Mouse (Mus musculus): ENCODE measurements around the gene Arhgap36.

Arhgap36 gene

GRCm38 (mm10) chrX:49463442-49463970 lies at the start of gene Arhgap36:
Arhgap36 (plus strand) TSS chrX:49463945.
- DNase-seq (ENCODE audit: low spot score): no peak

DNA sequence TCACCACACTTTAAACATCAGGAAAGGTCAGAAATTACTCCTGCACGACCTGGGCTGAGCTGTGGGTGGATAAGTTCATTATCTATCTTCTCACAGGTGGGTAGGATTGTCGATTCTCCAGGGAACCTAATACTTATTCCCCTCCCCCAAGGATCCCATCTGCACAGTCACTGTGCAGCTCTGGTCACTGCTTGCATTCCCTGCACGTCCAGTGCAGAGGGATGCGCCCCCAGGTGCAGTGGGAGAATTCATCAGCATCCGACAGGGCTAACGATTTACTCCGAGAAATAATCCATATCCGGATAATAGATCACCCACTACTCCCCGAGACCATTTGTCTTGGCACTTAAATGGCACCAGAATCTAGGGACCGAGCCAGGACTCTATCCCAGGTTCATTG lies 6.0 kb upstream of the Arhgap36 start:
- no peak for DNase-seq (ENCODE audit: low spot score)

DNA sequence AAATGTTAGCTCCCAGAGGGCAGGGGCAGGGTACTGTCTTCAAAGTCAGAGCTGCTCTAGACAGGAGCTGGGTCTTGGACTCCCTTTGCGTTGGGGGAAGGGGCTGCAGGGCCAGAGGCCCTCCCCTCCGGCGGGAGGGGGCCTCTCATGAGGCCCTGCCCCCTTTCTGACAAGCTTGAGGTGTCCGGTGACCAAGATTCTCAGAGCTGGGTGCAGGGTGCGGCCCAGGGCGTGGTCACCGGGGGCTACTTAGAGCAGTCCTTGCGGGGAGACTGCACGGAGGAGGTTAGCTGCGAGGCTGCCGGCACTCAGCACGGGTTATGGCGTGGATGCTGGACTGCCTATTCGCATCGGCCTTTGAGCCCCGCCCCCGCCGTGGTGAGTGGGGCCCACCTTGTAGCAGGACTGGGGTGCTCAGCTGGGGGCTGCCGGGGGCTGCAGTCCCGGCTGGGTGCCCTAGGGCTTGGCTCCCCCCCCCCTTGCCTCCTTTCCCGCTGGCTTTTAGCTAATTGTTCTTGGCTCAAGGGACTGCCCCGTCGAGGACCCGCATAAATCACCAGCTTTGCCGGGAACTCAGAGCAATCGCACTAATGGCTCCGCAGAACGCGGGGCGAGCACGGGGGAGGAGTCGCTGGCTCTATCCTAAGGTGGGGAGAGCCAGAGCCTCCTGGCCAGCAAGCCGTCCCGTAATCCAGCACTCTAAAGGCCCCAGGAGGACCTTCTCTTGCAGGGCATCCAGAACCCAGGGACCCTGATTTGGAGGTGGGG lies 6.7 kb downstream of the Arhgap36 start:
- DNase-seq (ENCODE audit: low spot score): no peak

DNA sequence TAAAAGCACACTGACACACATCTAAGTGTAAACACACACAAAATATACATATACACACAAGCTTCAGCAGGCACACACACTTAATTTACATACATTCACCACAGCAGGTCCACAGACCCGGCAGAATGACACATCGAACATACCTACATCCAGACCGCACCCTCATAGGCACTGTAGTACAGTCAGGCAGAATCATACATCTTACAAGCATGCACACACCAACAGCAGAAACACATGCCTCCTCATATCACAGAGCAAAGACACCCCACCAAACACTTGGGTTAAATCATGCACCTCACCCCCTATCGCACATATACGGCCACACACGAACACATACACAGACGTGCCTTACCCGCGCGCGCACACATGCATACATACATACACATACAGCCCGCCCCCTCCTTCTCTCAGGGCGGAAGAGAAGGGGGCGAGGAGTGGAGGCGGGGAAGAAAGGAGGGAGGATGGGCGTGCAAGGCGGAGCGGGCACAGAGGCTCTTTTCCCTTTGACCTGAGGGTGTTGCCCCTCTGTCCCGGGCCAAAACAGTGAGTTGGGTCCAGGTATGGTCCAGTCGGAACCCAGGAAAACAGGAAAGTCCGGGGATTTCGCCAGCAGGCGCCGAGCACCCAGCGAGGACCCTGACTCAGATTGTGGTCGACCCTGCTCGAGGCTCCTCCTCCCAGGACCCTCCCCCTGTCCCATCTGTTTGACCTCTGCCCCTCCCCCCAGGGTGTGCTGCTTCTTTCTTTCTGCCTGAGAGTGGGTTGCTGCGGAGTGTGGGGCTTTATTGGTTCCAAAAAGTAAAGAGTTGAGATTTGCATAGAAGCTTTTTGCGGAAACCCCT lies 16.4 kb downstream of the Arhgap36 start:
- no peak for DNase-seq (ENCODE audit: low spot score)

DNA sequence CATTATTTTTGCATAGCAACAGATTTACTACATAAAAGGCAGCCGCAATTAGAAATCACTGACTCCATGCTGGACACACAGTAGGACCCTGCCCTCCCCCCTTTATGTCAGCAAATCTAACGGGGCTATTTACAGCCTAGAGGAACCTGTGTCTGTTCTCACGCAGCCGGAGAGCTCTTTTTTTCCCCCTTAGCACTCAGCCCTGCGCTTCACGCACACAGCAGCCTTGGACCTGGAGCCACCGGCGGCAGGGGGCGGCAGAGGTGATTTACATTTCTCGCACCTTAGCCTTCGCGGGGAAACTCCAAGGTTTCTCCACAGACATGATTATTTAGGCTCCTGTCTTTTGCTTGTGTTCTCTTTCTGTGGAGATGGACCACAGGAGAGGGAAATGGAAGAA lies 17.1 kb downstream of the Arhgap36 start:
- DNase-seq (ENCODE audit: low spot score): no peak

DNA sequence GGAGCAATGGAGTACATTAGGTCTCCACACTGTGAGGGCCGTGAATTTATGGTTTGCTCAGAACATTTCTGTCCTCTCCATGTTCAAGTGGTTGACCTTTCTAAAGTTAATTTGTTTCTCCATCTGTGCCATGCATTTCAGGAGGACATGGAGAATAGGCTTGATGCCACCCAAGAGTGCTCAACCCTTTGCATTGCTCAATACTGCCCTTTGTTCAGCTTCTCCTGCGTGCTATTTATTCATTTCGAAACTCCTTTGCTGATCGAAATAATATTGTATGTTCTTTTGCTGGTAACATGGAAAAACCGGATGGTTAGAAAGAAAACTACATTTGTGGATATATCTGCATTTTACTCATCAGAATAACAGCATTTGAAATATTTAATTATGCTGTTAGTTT lies 25.4 kb downstream of the Arhgap36 start:
- peak; percentile 2 for DNase-seq (ENCODE audit: low spot score)

DNA sequence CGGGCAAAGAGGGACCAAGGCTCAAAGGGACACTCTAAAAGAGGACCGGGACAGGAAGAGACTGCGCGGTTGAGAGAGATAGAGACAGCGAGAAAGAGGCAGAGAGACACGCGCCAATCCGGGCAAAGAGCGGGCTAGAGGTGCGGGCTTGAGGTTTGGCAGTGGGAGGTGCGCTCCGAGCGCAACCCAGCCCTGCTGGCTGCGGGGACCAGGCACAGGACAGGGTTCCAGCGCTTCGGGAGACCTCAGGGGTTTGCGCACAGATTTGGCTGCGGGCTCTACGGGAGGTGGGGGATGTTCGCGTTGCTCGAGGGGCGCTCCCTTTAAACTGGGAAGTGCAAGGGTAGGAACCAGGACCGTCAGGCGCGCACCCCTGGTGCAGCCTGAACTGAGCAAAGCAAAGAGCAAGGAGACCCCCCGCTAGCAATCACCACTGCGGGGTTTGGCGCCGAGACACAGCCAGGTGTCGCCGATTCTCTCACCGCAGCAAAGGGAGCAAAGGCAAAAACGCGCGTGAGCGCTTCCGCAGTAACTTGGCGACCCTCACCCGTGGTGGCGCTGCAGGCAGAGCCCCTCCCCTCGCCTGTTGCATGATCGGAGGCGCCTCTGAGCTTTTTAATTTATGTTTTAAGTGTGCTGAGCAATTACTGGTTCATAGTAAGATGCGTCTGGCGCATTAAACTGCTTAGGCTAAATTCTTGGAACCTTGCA lies 30.1 kb downstream of the Arhgap36 start:
- DNase-seq (ENCODE audit: low spot score): no peak

Measured in adipocyte (in vitro differentiated cells).